ENCODE assay signal across 8 mouse cellular contexts in the genomic region with DNA sequence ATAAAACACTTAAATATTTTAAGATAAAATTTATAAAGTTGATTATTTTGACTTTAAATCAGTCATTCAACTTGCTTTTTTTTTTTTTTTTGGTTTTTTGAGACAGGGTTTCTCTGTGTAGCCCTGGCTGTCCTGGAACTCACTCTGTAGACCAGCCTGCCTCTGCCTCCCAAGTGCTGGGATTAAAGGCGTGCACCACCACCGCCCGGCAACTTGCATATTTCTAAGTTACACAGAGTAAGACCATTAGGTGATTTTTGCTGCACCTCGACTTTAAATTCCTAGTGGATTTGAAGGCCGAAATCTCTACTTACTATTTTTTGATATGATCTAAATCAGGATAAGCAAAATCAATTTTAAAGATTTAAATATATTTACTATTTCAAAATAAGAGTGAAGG. TPM values are rescaled to one million over a fixed set of nuclear protein-coding genes. Genes with fewer than 3 reads are reported as not detected.
A peak's percentile ranks its signal among the peaks of the same experiment; 100 is the strongest.
DNase-seq lines count a peak whose midpoint lies in the region; ATAC-seq and TF ChIP-seq lines count a peak whose summit lies in the region.

No protein-coding gene starts in this region.

- 87% methylated on average over 5 of the region's 5 CpGs for WGBS in forebrain, embryonic 16.5 days
- WGBS in liver, embryonic 13.5 days (ENCODE audit: insufficient replicate concordance) = 81% methylated on average over 5 of the region's 5 CpGs

- peak overlapping the region; percentile 58 for H3K4me2 ChIP-seq in forebrain, embryonic 16.5 days (ENCODE audit: low read length)
- peak overlapping the region; percentile 82 for H3K4me2 ChIP-seq in liver, embryonic 13.5 days

- H3K4me1 ChIP-seq in erythroblast, embryonic 14.5 days (ENCODE audit: control insufficient read depth) = peaks cover 11% of the 10 kb centered on the region
- H3K4me1 ChIP-seq in E14TG2a.4 (replicated peaks; ENCODE audit: low read depth, low read length) = peaks cover 16% of the 10 kb centered on the region
- peaks cover 5% of the 10 kb centered on the region for H3K4me1 ChIP-seq in forebrain, embryonic 16.5 days (replicated peaks; ENCODE audit: control insufficient read depth, insufficient read depth, low read length)
- peaks cover 14% of the 10 kb centered on the region for H3K4me1 ChIP-seq in liver, embryonic 13.5 days (replicated peaks)

- H3K27me3 ChIP-seq in erythroblast, embryonic 14.5 days (ENCODE audit: control insufficient read depth) = no peaks in the 10 kb centered on the region
- H3K27me3 ChIP-seq in E14TG2a.4 (ENCODE audit: insufficient read depth, low read length) = no peaks in the 10 kb centered on the region
- no peaks in the 10 kb centered on the region for H3K27me3 ChIP-seq in forebrain, embryonic 16.5 days (replicated peaks; ENCODE audit: control insufficient read depth, insufficient read depth, low read length)
- no peaks in the 10 kb centered on the region for H3K27me3 ChIP-seq in liver, embryonic 13.5 days

- no peak overlapping the region for H3K27ac ChIP-seq in forebrain, embryonic 16.5 days (ENCODE audit: low read length)
- no peak overlapping the region for H3K27ac ChIP-seq in liver, embryonic 13.5 days

- H3K9ac ChIP-seq in forebrain, embryonic 16.5 days (replicated peaks; ENCODE audit: low read depth, low read length) = peak overlapping the region; percentile 79
- no peak overlapping the region for H3K9ac ChIP-seq in liver, embryonic 13.5 days

- peak overlapping the region; percentile 68 for H3K4me3 ChIP-seq in erythroblast, embryonic 14.5 days (replicated peaks)
- H3K4me3 ChIP-seq in E14TG2a.4 (replicated peaks; ENCODE audit: low read length) = peak overlapping the region; percentile 96
- H3K4me3 ChIP-seq in forebrain, embryonic 16.5 days (replicated peaks; ENCODE audit: low read length) = peak overlapping the region; percentile 74
- peak overlapping the region; percentile 70 for H3K4me3 ChIP-seq in liver, embryonic 13.5 days (replicated peaks)

- no peaks in the 10 kb centered on the region for H3K36me3 ChIP-seq in erythroblast, embryonic 14.5 days (ENCODE audit: control insufficient read depth)
- no peaks in the 10 kb centered on the region for H3K36me3 ChIP-seq in E14TG2a.4 (ENCODE audit: insufficient read depth, low read length)
- no peaks in the 10 kb centered on the region for H3K36me3 ChIP-seq in forebrain, embryonic 16.5 days (ENCODE audit: control insufficient read depth, insufficient read depth)
- H3K36me3 ChIP-seq in liver, embryonic 13.5 days = no peaks in the 10 kb centered on the region

- TF ChIP-seq CTCF in E14TG2a.4 (conservative IDR thresholded peaks at IDR 0.05; ENCODE audit: low read length) = no peak

- ATAC-seq in erythroblast, adult 5-6 weeks (replicated peaks; ENCODE audit: low FRiP score, poor library complexity, severe bottlenecking) = no peak
- no peak for ATAC-seq in forebrain, embryonic 16.5 days
- no peak for ATAC-seq in liver, embryonic 13.5 days (ENCODE audit: low read depth)

- H3K9me3 ChIP-seq in erythroblast, embryonic 14.5 days (ENCODE audit: control insufficient read depth, low read length) = no peaks in the 10 kb centered on the region
- H3K9me3 ChIP-seq in E14TG2a.4 (ENCODE audit: low read length) = no peaks in the 10 kb centered on the region
- H3K9me3 ChIP-seq in forebrain, embryonic 16.5 days (ENCODE audit: control insufficient read depth, low read length) = no peaks in the 10 kb centered on the region
- no peaks in the 10 kb centered on the region for H3K9me3 ChIP-seq in liver, embryonic 13.5 days (replicated peaks)

- DNase-seq in liver, embryonic 13.5 days = no peak
- DNase-seq in adrenal gland, postnatal 10 days = no peak
- no peak for DNase-seq in spleen, adult 18-20 months
- no peak for DNase-seq in gastrocnemius, adult 18-20 months (ENCODE audit: low spot score)

RNA-seq across cellular contexts. Expression of a gene that starts 0.6 kb away (rescaled TPM):
- polyA plus RNA-seq in erythroblast, embryonic 14.5 days (2012) = 0.17 and 0.19 TPM in 2 replicates
- 1.0 and 5.0 TPM in 2 replicates for total RNA-seq in erythroblast, adult 5-6 weeks (2015; ENCODE audit: low replicate concordance)
- total RNA-seq in erythroblast, adult 5-6 weeks (2017; ENCODE audit: low replicate concordance) = 8.4 and 12.6 TPM in 2 replicates
- polyA plus RNA-seq in forebrain, embryonic 16.5 days (2015; fragmentation: Nextera tagmentation; extraction: Ambion mirVana) = 35.8 and 42.1 TPM in 2 replicates
- polyA plus RNA-seq in liver, embryonic 13.5 days (2015; fragmentation: Nextera tagmentation; extraction: Ambion mirVana) = 21.9 and 27.8 TPM in 2 replicates
- 100 to 1,000 TPM; 208 to 221 TPM for total RNA-seq in adrenal gland, postnatal 10 days (2021)
- total RNA-seq in gastrocnemius, adult 18-20 months (2021) = 10 to 100 TPM; 44.4 to 55.9 TPM
